Mouse (Mus musculus) heart, embryonic 11.5 days (tissue): ENCODE measurements around the gene Fam166a. TPM values are rescaled to one million over a fixed set of nuclear protein-coding genes. Genes with fewer than 3 reads are reported as not detected.
A peak's percentile ranks its signal among the peaks of the same experiment; 100 is the strongest.

Source experiments
- ATAC-seq: fragments of 200-750 bp; cut with Nextera tagmentation; replicated peaks from 2 replicates; pipeline ENCODE4 v1.8.0; 2017; ENCODE audit warnings: moderate library complexity; ENCODE audit not compliant: insufficient number of reproducible peaks, low FRiP score, low TSS enrichment
- H3K27ac ChIP-seq: fragments of 300-500 bp; sonication (generic); 2 replicates; pipeline ENCODE4 v1.5.1; 2014; ENCODE audit warnings: mild to moderate bottlenecking, low read depth, low read length
- H3K27me3 ChIP-seq: fragments of 300-500 bp; sonication (generic); 2 replicates; pipeline ENCODE4 v1.6.1; 2014; ENCODE audit warnings: mild to moderate bottlenecking, low read length, mixed read lengths; ENCODE audit not compliant: control insufficient read depth, insufficient read depth
- H3K36me3 ChIP-seq: fragments of 300-500 bp; sonication (generic); 2 replicates; pipeline ENCODE4 v1.6.1; 2014; ENCODE audit warnings: mild to moderate bottlenecking, low read length, moderate library complexity, mixed read lengths; ENCODE audit not compliant: control insufficient read depth, insufficient read depth
- H3K4me1 ChIP-seq: fragments of 300-500 bp; sonication (generic); 2 replicates; pipeline ENCODE4 v1.6.1; 2014; ENCODE audit warnings: low read length; ENCODE audit not compliant: control insufficient read depth, insufficient read depth
- H3K4me2 ChIP-seq: fragments of 300-500 bp; sonication (generic); 2 replicates; pipeline ENCODE4 v1.6.1; 2014; ENCODE audit warnings: mild to moderate bottlenecking, moderate library complexity
- H3K4me3 ChIP-seq: fragments of 300-500 bp; sonication (generic); 2 replicates; pipeline ENCODE4 v1.5.1; 2014; ENCODE audit warnings: low read depth, low read length
- H3K9ac ChIP-seq: fragments of 300-500 bp; sonication (generic); 2 replicates; pipeline ENCODE4 v1.6.1; 2014; ENCODE audit warnings: mild to moderate bottlenecking, low read depth, low read length, moderate library complexity
- H3K9me3 ChIP-seq: fragments of 300-500 bp; sonication (generic); replicated peaks from 2 replicates; pipeline ENCODE4 v1.6.1; 2016; ENCODE audit warnings: low read length; ENCODE audit not compliant: control insufficient read depth
- WGBS: fragments of 180-500 bp; shearing (Covaris S2); extraction: QIAGEN DNeasy Blood & Tissue Kit; methylation state at CpG from one replicate; pipeline ENCODE4 v1.1.7; 2014; ENCODE audit not compliant: insufficient replicate concordance; 5-methylcytosine and 5-hydroxymethylcytosine counted together
- polyA plus RNA-seq: library from polyadenylated mRNA; unstranded; fragments of >200 nt; fragmentation: Nextera tagmentation; extraction: Ambion mirVana; gene quantifications from 2 replicates; pipeline ENCODE4 v1.2.1, GENCODE M21; 2014

Fam166a gene
- polyA plus RNA-seq, 1 experiment from 2014 or later = 0.44 TPM

DNA sequence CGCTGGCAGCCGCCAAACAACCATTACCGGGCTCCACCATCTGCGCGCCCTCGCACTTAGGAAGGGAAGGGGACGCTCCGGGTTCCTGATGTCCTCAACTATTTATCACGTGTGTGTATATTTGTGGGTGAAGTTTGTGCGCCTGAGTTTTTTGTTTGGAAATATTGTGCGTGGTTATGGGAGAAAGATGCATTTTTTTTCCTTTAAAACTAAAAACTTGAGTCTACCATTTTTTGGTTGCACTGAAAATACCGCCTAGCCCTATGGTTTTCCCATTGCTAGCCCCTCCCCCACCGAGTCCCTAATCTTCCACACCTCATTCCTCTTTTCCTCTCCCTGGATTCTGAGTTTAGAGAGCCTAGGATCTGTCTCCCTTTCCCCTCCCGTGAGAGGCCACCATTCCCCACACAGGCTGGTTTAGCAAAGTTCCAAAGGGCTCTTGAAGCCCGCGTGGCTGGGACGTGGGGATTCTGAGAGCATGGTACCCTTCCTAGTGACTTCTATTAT is 36.6 kb upstream of the Fam166a start:
- H3K9me3 ChIP-seq = no peaks in the 10 kb centered on the region
- H3K4me2 ChIP-seq = peak overlapping the region; percentile 84
- H3K4me1 ChIP-seq = peaks cover 24% of the 10 kb centered on the region
- peak overlapping the region; percentile 65 for H3K9ac ChIP-seq
- H3K27me3 ChIP-seq = peaks cover 62% of the 10 kb centered on the region
- ATAC-seq = no peak
- H3K4me3 ChIP-seq = peak overlapping the region; percentile 60
- WGBS = under 1% methylated on average over 17 of the region's 17 CpGs
- H3K27ac ChIP-seq = peak overlapping the region; percentile 29; the same call in 1 of the 2 replicates
- H3K36me3 ChIP-seq = no peaks in the 10 kb centered on the region

DNA sequence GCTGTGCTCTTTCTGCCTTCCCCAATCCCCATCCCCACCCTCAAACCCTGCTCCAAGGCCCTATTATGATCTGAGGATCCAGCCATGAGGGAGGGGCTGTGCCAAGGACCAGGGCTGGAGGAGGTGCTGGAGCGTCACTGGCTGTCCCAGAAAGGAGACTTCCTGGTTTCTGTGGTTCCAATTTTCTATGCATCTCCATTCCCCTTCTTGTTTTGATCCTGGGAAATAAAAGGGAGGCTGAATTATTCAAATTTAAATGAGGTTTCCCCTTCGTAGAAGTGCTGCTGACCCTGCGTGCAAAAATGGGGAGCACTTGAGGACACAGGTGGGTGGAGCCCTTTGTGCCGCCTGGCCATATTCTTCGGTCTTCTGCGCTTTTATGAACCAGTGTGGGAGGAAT is 35.9 kb upstream of the Fam166a start:
- H3K27me3 ChIP-seq = peaks cover 59% of the 10 kb centered on the region
- no peak for ATAC-seq
- no peak overlapping the region for H3K27ac ChIP-seq
- no peaks in the 10 kb centered on the region for H3K36me3 ChIP-seq
- peaks cover 21% of the 10 kb centered on the region for H3K4me1 ChIP-seq
- 25% methylated on average over 6 of the region's 6 CpGs for WGBS
- no peaks in the 10 kb centered on the region for H3K9me3 ChIP-seq
- no peak overlapping the region for H3K9ac ChIP-seq
- H3K4me2 ChIP-seq = peak overlapping the region; percentile 84
- H3K4me3 ChIP-seq = peak overlapping the region; percentile 60; the same call in 1 of the 2 replicates

DNA sequence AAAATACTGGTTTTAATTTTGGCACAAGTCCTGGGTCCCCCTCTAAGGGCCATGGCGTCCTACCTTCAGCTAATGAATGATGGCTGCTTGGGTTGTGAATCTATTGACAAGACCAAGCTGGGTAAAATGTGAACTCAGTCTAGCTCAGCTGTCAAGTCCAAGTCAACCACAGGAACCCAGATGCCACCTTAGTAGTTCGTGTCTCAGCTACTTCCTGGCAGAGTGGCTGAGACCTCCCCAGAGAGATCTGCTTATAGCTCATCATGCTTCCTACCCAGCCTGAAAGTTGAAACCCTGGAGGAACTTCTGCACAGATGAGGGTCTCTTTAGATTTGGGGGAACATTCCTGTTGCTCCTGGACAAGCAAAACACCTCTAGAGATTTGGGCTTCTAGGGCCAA is 35.2 kb upstream of the Fam166a start:
- Histone ChIP-seq H3K4me3 (no peak overlapping the region), H3K27me3 (peaks cover 53% of the 10 kb centered on the region)
- no peak for ATAC-seq

DNA sequence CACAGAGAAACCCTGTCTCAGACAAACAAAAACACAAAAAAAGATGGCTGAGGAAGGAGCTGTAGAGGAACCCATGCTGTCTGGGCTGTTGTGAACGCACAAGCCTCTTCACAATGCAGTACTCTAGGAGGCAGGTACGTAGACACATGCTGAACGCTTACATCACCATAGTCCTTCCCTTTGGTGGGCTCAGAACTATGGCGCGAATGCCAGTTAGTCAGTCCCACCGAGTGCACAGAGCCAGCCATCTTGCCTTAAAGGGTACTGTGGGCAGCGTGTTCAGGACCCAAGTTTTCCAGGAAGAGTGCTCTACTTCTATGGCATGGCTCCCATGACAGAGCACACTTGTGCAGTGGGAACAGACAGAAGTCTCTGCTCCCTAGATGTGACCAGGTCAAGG is 34.0 kb upstream of the Fam166a start:
- Histone ChIP-seq H3K4me2 (no peak overlapping the region), H3K4me1 (peaks cover 12% of the 10 kb centered on the region), H3K27ac (no peak overlapping the region), H3K4me3 (no peak overlapping the region; the same call in 1 of the 2 replicates), H3K9ac (no peak overlapping the region), H3K36me3 (no peaks in the 10 kb centered on the region), H3K9me3 (no peaks in the 10 kb centered on the region), H3K27me3 (peaks cover 42% of the 10 kb centered on the region)
- WGBS = 91% methylated on average over 7 of the region's 7 CpGs
- ATAC-seq = no peak

More for the DNA sequence above, 35.2 kb upstream of the Fam166a start:
- Histone ChIP-seq H3K9ac (no peak overlapping the region), H3K27ac (no peak overlapping the region), H3K4me1 (peaks cover 14% of the 10 kb centered on the region), H3K36me3 (no peaks in the 10 kb centered on the region), H3K4me2 (peak overlapping the region; percentile 84), H3K9me3 (no peaks in the 10 kb centered on the region)
- WGBS = 66% methylated on average over 2 of the region's 2 CpGs

DNA sequence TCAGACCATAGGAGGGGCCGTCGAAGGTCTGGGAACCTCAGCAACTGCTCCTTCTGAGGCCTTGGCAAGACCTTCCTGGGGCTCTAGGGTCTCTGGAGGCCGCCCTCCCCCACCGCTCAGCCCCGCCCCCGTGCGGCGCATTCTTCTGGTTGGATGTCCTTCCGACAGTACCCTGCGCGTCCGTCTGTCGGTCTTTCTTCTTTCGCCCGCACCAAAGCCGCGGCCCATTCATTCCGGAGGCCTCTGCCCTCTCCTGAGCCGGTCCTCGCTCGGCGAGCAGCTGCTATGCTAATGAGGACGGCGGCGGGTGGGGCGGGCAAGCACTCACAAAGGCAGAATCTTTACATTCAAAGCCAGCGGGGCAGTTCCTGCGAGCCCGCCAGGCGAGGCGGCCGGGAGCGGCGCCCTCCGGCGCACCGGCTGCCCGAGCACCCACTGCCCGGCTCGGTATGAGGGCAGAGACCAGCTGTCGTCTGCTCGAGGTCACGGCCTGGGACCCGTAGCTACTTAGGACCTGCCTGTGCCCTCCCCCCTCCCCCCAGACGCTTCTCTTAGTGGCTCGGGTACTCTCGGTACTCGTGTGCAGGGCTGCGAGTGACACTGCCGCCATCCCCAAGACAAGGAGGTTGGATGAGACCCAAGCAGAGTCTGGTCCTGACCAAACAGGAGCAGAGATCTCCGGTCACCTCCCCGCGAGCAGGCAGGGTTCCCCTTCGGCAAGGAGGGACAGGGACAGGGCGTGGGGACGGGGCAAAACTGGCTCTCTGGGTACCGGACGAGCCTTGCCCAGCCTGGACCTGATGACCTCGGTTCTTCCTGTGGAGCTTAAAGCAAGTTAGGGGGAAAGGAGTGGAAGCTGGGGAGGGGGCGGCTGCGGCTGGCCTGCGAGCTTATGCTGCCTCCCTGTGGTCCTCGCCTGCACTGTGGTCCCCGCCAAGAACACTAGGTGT is 32.6 kb upstream of the Fam166a start:
- Histone ChIP-seq H3K4me2 (peak overlapping the region; percentile 87), H3K9ac (peak overlapping the region; percentile 50), H3K4me1 (peaks cover 9% of the 10 kb centered on the region; the same call in 1 of the 2 replicates), H3K36me3 (no peaks in the 10 kb centered on the region), H3K4me3 (peak overlapping the region; percentile 48), H3K27me3 (peaks cover 30% of the 10 kb centered on the region), H3K27ac (peak overlapping the region; percentile 69), H3K9me3 (no peaks in the 10 kb centered on the region)
- WGBS = under 1% methylated on average over 64 of the region's 64 CpGs
- ATAC-seq = peak; percentile 63

DNA sequence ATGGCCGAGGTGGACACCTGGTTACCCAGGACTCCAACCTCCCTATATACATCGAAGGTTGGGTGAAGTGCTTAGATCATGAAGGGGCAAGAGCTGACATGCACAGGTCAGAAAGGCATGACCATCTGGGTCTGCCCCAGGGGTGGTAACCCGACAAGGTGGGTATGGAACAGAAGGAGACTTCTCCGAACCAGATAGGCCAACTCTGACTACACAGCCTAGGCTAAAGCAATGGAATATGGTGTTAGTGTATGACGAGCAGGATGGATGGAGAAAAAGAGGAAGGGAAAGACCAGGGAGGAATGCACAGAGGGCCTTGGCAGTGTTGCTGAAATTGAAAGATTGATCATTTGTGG is 32.0 kb upstream of the Fam166a start:
- Histone ChIP-seq H3K4me2 (peak overlapping the region; percentile 87), H3K9me3 (no peaks in the 10 kb centered on the region), H3K27me3 (peaks cover 25% of the 10 kb centered on the region), H3K9ac (0 out of 2 replicates have a peak overlapping the region, but pooled peaks have one; percentile 50), H3K27ac (no peak overlapping the region), H3K36me3 (no peaks in the 10 kb centered on the region), H3K4me3 (peak overlapping the region; percentile 48), H3K4me1 (peaks cover 3% of the 10 kb centered on the region; the same call in 1 of the 2 replicates)
- ATAC-seq = no peak
- 29% methylated on average over 5 of the region's 5 CpGs for WGBS

DNA sequence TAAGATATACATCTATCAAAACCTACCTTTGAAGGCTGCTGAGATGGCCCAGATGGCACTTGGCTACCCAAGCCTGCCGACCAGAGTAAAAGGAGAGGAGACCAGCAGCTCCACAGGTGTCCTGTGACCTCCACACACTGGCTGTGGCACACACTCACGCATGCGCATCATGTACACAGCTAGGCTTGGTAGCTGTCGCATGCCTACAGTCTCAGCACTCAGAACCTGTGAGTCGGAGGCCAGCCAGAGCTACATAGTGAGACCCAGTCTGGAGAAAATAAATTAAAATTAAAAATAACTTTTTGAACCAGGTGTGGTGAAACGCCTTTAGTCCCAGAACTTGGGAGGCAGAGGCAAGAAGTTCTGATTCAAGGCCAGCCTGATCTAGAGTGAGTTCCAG is 30.7 kb upstream of the Fam166a start:
- ATAC-seq = no peak
- no peak overlapping the region for H3K4me2 ChIP-seq
- H3K4me1 ChIP-seq = no peaks in the 10 kb centered on the region
- peaks cover 22% of the 10 kb centered on the region for H3K27me3 ChIP-seq
- WGBS = 76% methylated on average over 6 of the region's 6 CpGs
- H3K27ac ChIP-seq = no peak overlapping the region
- H3K4me3 ChIP-seq = no peak overlapping the region
- H3K9ac ChIP-seq = no peak overlapping the region
- H3K36me3 ChIP-seq = no peaks in the 10 kb centered on the region
- H3K9me3 ChIP-seq = no peaks in the 10 kb centered on the region

DNA sequence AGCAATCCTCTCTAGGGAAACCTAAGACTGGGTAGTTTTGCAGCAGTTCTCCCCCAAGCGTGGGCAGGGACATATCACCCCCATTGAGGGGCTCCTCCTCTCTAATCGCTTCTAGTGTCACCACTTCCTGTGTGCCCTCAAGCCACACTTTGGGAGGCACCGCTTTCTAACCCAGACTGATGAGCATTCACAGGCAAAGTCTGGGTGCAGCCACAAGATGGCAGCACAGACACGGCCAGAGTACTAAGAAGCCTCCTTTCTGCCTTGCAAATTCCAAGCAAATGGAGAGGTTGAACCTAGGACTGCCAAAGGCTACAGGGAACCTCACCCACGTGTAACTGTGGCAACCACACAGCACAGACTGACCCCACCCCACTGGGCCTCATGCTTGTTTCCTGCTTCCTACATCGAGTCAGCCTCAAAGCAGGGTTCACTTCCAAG is 25.2 kb upstream of the Fam166a start:
- no peak overlapping the region for H3K27ac ChIP-seq
- H3K4me3 ChIP-seq = no peak overlapping the region
- H3K9ac ChIP-seq = no peak overlapping the region
- 0 out of 2 replicates have a peak, but pooled peaks have one; percentile 41 for ATAC-seq
- H3K4me1 ChIP-seq = peaks cover 32% of the 10 kb centered on the region
- H3K27me3 ChIP-seq = peaks cover 21% of the 10 kb centered on the region
- H3K4me2 ChIP-seq = peak overlapping the region; percentile 43
- H3K9me3 ChIP-seq = no peaks in the 10 kb centered on the region
- under 1% methylated on average over 6 of the region's 6 CpGs for whole genome bisulfite sequencing
- no peaks in the 10 kb centered on the region; the same call in 1 of the 2 replicates for H3K36me3 ChIP-seq
